Mouse (Mus musculus) kidney, adult 2 months (tissue): ENCODE data around the gene Tpt1.

Experiments
- CTCF ChIP-seq: fragments of 200-500 bp; conservative IDR thresholded peaks from 2 replicates; pipeline ENCODE4 v1.5.1; 2011; ENCODE audit warnings: low read depth, mild to moderate bottlenecking, control low read depth, low read length, moderate library complexity, mixed read lengths; ENCODE audit not compliant: insufficient read depth, insufficient read length
- POLR2A ChIP-seq: fragments of 200-500 bp; IDR thresholded peaks from one replicate; pipeline ENCODE4 v1.6.1; 2011; ENCODE audit warnings: low read depth, low read length, control low read depth

DNA sequence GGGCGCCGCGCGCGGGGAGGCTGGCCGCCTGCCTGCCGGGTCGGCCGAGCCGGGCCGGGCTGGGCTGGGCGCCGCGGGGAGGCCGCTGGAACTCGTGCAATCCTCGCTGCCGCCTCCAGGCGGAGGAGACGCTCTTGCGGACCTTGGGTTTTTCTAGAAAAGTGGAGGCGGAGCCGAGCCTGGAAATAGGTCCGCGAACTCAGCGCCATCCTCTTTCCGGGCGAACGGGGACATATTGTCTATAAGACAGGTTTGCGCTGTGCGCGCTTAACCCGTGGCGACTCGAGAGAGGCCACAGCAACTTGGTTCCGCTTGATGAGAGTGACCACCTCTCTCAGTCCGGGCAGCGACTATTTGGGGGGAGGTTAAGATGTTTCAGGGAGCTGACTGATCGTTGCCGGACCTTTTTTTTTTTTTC lies 814 bp downstream of the Tpt1 start:
- TF ChIP-seq CTCF (peak; percentile 47), POLR2A (no peak)
